Mouse (Mus musculus) neural tube, embryonic 13.5 days (tissue): ENCODE data around the gene Tmem18. TPM values are rescaled to one million over a fixed set of nuclear protein-coding genes. Genes with fewer than 3 reads are reported as not detected.

Experiments
- ATAC-seq: fragments of 200-750 bp; cut with Nextera tagmentation; 2 replicates; pipeline ENCODE4 v1.8.0; 2017; ENCODE audit warnings: low read depth, mild to moderate bottlenecking, moderate TSS enrichment, moderate library complexity
- H3K27ac ChIP-seq: fragments of 300-500 bp; sonication (generic); replicated peaks from 2 replicates; pipeline ENCODE4 v1.5.1; 2015; ENCODE audit warnings: moderate library complexity, mild to moderate bottlenecking, inconsistent platforms
- H3K27me3 ChIP-seq: fragments of 300-500 bp; sonication (generic); 2 replicates; pipeline ENCODE4 v1.6.1; 2015; ENCODE audit warnings: mild to moderate bottlenecking, inconsistent platforms
- H3K36me3 ChIP-seq: fragments of 300-500 bp; sonication (generic); 2 replicates; pipeline ENCODE4 v1.6.1; 2015; ENCODE audit warnings: mild to moderate bottlenecking, inconsistent platforms
- H3K4me1 ChIP-seq: fragments of 300-500 bp; sonication (generic); replicated peaks from 2 replicates; pipeline ENCODE4 v1.6.1; 2015; ENCODE audit warnings: inconsistent platforms
- H3K4me2 ChIP-seq: fragments of 300-500 bp; sonication (generic); 2 replicates; pipeline ENCODE4 v1.6.1; 2015; ENCODE audit warnings: inconsistent platforms, mild to moderate bottlenecking, moderate library complexity
- H3K4me3 ChIP-seq: fragments of 300-500 bp; sonication (generic); 2 replicates; pipeline ENCODE4 v1.5.1; 2015; ENCODE audit warnings: mild to moderate bottlenecking, inconsistent platforms
- H3K9ac ChIP-seq: fragments of 300-500 bp; sonication (generic); 2 replicates; pipeline ENCODE4 v1.6.1; 2015; ENCODE audit warnings: moderate library complexity, mild to moderate bottlenecking, inconsistent platforms
- H3K9me3 ChIP-seq: fragments of 300-500 bp; sonication (generic); 2 replicates; pipeline ENCODE4 v1.6.1; 2016; ENCODE audit warnings: inconsistent platforms
- WGBS: fragments of 180-500 bp; shearing (Covaris S2); methylation state at CpG from one replicate; pipeline ENCODE4 v1.1.7; 2015; 5-methylcytosine and 5-hydroxymethylcytosine counted together
- microRNA-seq: library from miRNA; unstranded; fragments of <30 nt; microRNA quantifications from one replicate; pipeline ENCODE4, GENCODE M21; 2016
- polyA plus RNA-seq: library from polyadenylated mRNA; unstranded; fragments of >200 nt; fragmentation: Nextera tagmentation; extraction: Ambion mirVana; gene quantifications from 2 replicates; pipeline ENCODE4 v1.2.1, GENCODE M21; 2015

Gene Tmem18
- polyA plus RNA-seq, 1 experiment from 2014 or later = 24.4 TPM

GRCm38 (mm10) chr12:30599474-30599873 lies 15.2 kb downstream of the Tmem18 start:
- WGBS = 86% methylated on average over 2 of the region's 2 CpGs

GRCm38 (mm10) chr12:30599997-30600396 lies 15.8 kb downstream of the Tmem18 start:
- 82% methylated on average over 2 of the region's 2 CpGs for WGBS
- Histone ChIP-seq H3K9me3 (no peaks in the 10 kb centered on the region), H3K27me3 (no peaks in the 10 kb centered on the region), H3K4me3 (no peak overlapping the region), H3K4me1 (no peaks in the 10 kb centered on the region), H3K27ac (no peak overlapping the region), H3K4me2 (no peak overlapping the region), H3K9ac (no peak overlapping the region), H3K36me3 (no peaks in the 10 kb centered on the region)
- ATAC-seq = no peak

More at GRCm38 (mm10) chr12:30599474-30599873, 15.2 kb downstream of the Tmem18 start:
- Histone ChIP-seq H3K4me3 (no peak overlapping the region), H3K27ac (no peak overlapping the region), H3K27me3 (no peaks in the 10 kb centered on the region), H3K4me2 (no peak overlapping the region), H3K36me3 (no peaks in the 10 kb centered on the region), H3K4me1 (no peaks in the 10 kb centered on the region), H3K9ac (no peak overlapping the region), H3K9me3 (no peaks in the 10 kb centered on the region)
- no peak for ATAC-seq

- no peak overlapping the region for H3K27ac ChIP-seq
- no peak overlapping the region for H3K4me3 ChIP-seq
- H3K4me1 ChIP-seq = no peaks in the 10 kb centered on the region
- H3K4me2 ChIP-seq = no peak overlapping the region
- H3K36me3 ChIP-seq = no peaks in the 10 kb centered on the region
- no peaks in the 10 kb centered on the region for H3K27me3 ChIP-seq
- H3K9me3 ChIP-seq = no peaks in the 10 kb centered on the region
- ATAC-seq = no peak
- no peak overlapping the region for H3K9ac ChIP-seq
- WGBS = 72% methylated on average over 9 of the region's 9 CpGs
These were observed 19.8 kb downstream of the Tmem18 start for GRCm38 (mm10) chr12:30604012-30604411.

- no peaks in the 10 kb centered on the region for H3K36me3 ChIP-seq
- H3K9me3 ChIP-seq = no peaks in the 10 kb centered on the region
- H3K4me2 ChIP-seq = no peak overlapping the region
- 82% methylated on average over 6 of the region's 6 CpGs for WGBS
- no peak for ATAC-seq
- H3K4me3 ChIP-seq = no peak overlapping the region
- H3K27me3 ChIP-seq = no peaks in the 10 kb centered on the region
- no peaks in the 10 kb centered on the region for H3K4me1 ChIP-seq
- no peak overlapping the region for H3K9ac ChIP-seq
- no peak overlapping the region for H3K27ac ChIP-seq
These were observed 20.6 kb downstream of the Tmem18 start for GRCm38 (mm10) chr12:30604876-30605275.

GRCm38 (mm10) chr12:30605941-30606340 lies 21.7 kb downstream of the Tmem18 start:
- H3K36me3 ChIP-seq = no peaks in the 10 kb centered on the region
- 92% methylated on average over 6 of the region's 6 CpGs for WGBS
- no peak overlapping the region for H3K9ac ChIP-seq
- no peaks in the 10 kb centered on the region for H3K27me3 ChIP-seq
- no peaks in the 10 kb centered on the region for H3K4me1 ChIP-seq
- H3K4me2 ChIP-seq = no peak overlapping the region
- H3K27ac ChIP-seq = no peak overlapping the region
- ATAC-seq = no peak
- H3K9me3 ChIP-seq = no peaks in the 10 kb centered on the region
- no peak overlapping the region for H3K4me3 ChIP-seq

GRCm38 (mm10) chr12:30606743-30607142 lies 22.5 kb downstream of the Tmem18 start:
- Histone ChIP-seq H3K9me3 (no peaks in the 10 kb centered on the region), H3K4me1 (no peaks in the 10 kb centered on the region), H3K4me3 (no peak overlapping the region), H3K27me3 (no peaks in the 10 kb centered on the region), H3K9ac (no peak overlapping the region), H3K36me3 (no peaks in the 10 kb centered on the region), H3K27ac (no peak overlapping the region), H3K4me2 (no peak overlapping the region)
- WGBS = 77% methylated on average over 8 of the region's 8 CpGs
- ATAC-seq = no peak

- Histone ChIP-seq H3K27ac (no peak overlapping the region), H3K36me3 (no peaks in the 10 kb centered on the region), H3K4me3 (no peak overlapping the region), H3K27me3 (no peaks in the 10 kb centered on the region), H3K4me1 (no peaks in the 10 kb centered on the region), H3K4me2 (no peak overlapping the region), H3K9me3 (no peaks in the 10 kb centered on the region), H3K9ac (no peak overlapping the region)
- 56% methylated on average over 8 of the region's 8 CpGs for WGBS
- no peak for ATAC-seq
These were observed 34.2 kb downstream of the Tmem18 start for GRCm38 (mm10) chr12:30618425-30618824.

- WGBS = 79% methylated on average over 5 of the region's 5 CpGs
- Histone ChIP-seq H3K27me3 (no peaks in the 10 kb centered on the region), H3K9me3 (no peaks in the 10 kb centered on the region), H3K27ac (no peak overlapping the region), H3K4me2 (no peak overlapping the region), H3K9ac (no peak overlapping the region), H3K4me3 (no peak overlapping the region), H3K36me3 (no peaks in the 10 kb centered on the region), H3K4me1 (no peaks in the 10 kb centered on the region)
- ATAC-seq = no peak
These were observed 44.2 kb downstream of the Tmem18 start for GRCm38 (mm10) chr12:30628466-30628865.

- no peak overlapping the region for H3K9ac ChIP-seq
- H3K4me1 ChIP-seq = no peaks in the 10 kb centered on the region
- H3K27me3 ChIP-seq = no peaks in the 10 kb centered on the region
- ATAC-seq = no peak
- no peak overlapping the region for H3K27ac ChIP-seq
- no peaks in the 10 kb centered on the region for H3K9me3 ChIP-seq
- H3K4me2 ChIP-seq = no peak overlapping the region
- H3K4me3 ChIP-seq = no peak overlapping the region
- no peaks in the 10 kb centered on the region for H3K36me3 ChIP-seq
These were observed 50.3 kb downstream of the Tmem18 start for GRCm38 (mm10) chr12:30634534-30634933.

Small RNA genes lying within 50 kb of the gene (microRNA-seq; reads per million reads assigned to microRNA genes)
- gene Gm25243 = not detected

Other genes starting within 250 kb of the Tmem18 start
- 2.6 and 3.4 TPM in 2 replicates for gene Sntg2, start 211.1 kb upstream of the Tmem18 start, polyA plus RNA-seq